ENCODE assay signal across 9 mouse cellular contexts in genomic region chr4:8238560-8239305, GRCm38 (mm10). TPM values are rescaled to one million over a fixed set of nuclear protein-coding genes. Genes with fewer than 3 reads are reported as not detected.
A peak's percentile ranks its signal among the peaks of the same experiment; 100 is the strongest.
DNase-seq lines count a peak whose midpoint lies in the region; ATAC-seq and TF ChIP-seq lines count a peak whose summit lies in the region.
"Had no signal": no experiment of that assay in that cellular context is flagged by ENCODE, and none has a peak within 500 bp of the region (broad histone marks: within the 10 kb centered on the region; RNA-seq: fewer than 3 reads in every experiment).

Gene Car8 (minus strand): TSS chr4:8239041.

- H3K9me3 ChIP-seq in embryonic facial prominence, embryonic 11.5 days (replicated peaks; ENCODE audit: control insufficient read depth, low read length) = no peaks in the 10 kb centered on the region
- no peaks in the 10 kb centered on the region for H3K9me3 ChIP-seq in heart, embryonic 13.5 days
- no peaks in the 10 kb centered on the region for H3K9me3 ChIP-seq in kidney, embryonic 15.5 days (replicated peaks)
- H3K9me3 ChIP-seq in liver, postnatal 0 days (ENCODE audit: low read length) = no peaks in the 10 kb centered on the region

- H3K27me3 ChIP-seq in embryonic facial prominence, embryonic 11.5 days (ENCODE audit: control insufficient read depth, insufficient read depth, low read length) = no peaks in the 10 kb centered on the region
- H3K27me3 ChIP-seq in heart, embryonic 13.5 days (replicated peaks) = 0 out of 2 replicates have a peak, but pooled peaks cover 3% of the 10 kb centered on the region
- H3K27me3 ChIP-seq in kidney, embryonic 15.5 days = peaks cover 5% of the 10 kb centered on the region; the same call in 1 of the 2 replicates
- H3K27me3 ChIP-seq in liver, postnatal 0 days (ENCODE audit: insufficient read depth, low read length) = no peaks in the 10 kb centered on the region

- no peaks in the 10 kb centered on the region for H3K4me1 ChIP-seq in embryonic facial prominence, embryonic 11.5 days (ENCODE audit: control insufficient read depth, insufficient read depth, low read length)
- peaks cover 4% of the 10 kb centered on the region for H3K4me1 ChIP-seq in heart, embryonic 13.5 days
- peaks cover 11% of the 10 kb centered on the region; the same call in 1 of the 2 replicates for H3K4me1 ChIP-seq in kidney, embryonic 15.5 days
- peaks cover 6% of the 10 kb centered on the region; the same call in 1 of the 2 replicates for H3K4me1 ChIP-seq in liver, postnatal 0 days (ENCODE audit: insufficient read depth)
- peaks cover 10% of the 10 kb centered on the region for H3K4me1 ChIP-seq in olfactory bulb, adult 2 months (ENCODE audit: control insufficient read depth, insufficient read depth, low read length)

- no peak within 1 kb of the TSS for H3K27ac ChIP-seq in embryonic facial prominence, embryonic 11.5 days (replicated peaks; ENCODE audit: low read depth, low read length)
- H3K27ac ChIP-seq in heart, embryonic 13.5 days (replicated peaks) = no peak within 1 kb of the TSS; the same call in 1 of the 2 replicates
- no peak within 1 kb of the TSS for H3K27ac ChIP-seq in kidney, embryonic 15.5 days
- peak within 1 kb of the TSS; percentile 76 for H3K27ac ChIP-seq in liver, postnatal 0 days (ENCODE audit: low read depth)
- no peak within 1 kb of the TSS for H3K27ac ChIP-seq in olfactory bulb, adult 2 months (ENCODE audit: insufficient read depth, low read depth, low read length)

- TF ChIP-seq POLR2A in olfactory bulb, adult 2 months (IDR thresholded peaks at IDR 0.05; ENCODE audit: insufficient read depth, low read depth, low read length) = no peak

- no peak for TF ChIP-seq CTCF in liver, postnatal 0 days (IDR thresholded peaks at IDR 0.05; ENCODE audit: low read depth)
- no peak for TF ChIP-seq CTCF in olfactory bulb, adult 2 months (IDR thresholded peaks at IDR 0.05; ENCODE audit: insufficient read depth, low read depth, low read length)

- H3K4me2 ChIP-seq in embryonic facial prominence, embryonic 11.5 days (ENCODE audit: low read depth, low read length) = peak within 1 kb of the TSS; percentile 100
- peak within 1 kb of the TSS; percentile 99 for H3K4me2 ChIP-seq in heart, embryonic 13.5 days
- peak within 1 kb of the TSS; percentile 100 for H3K4me2 ChIP-seq in kidney, embryonic 15.5 days
- H3K4me2 ChIP-seq in liver, postnatal 0 days (ENCODE audit: low read depth, low read length) = peak within 1 kb of the TSS; percentile 86

- peak within 1 kb of the TSS; percentile 59 for H3K4me3 ChIP-seq in embryonic facial prominence, embryonic 11.5 days (ENCODE audit: low read depth, low read length)
- H3K4me3 ChIP-seq in heart, embryonic 13.5 days = peak within 1 kb of the TSS; percentile 87
- H3K4me3 ChIP-seq in kidney, embryonic 15.5 days (replicated peaks) = peak within 1 kb of the TSS; percentile 75
- peak within 1 kb of the TSS; percentile 67 for H3K4me3 ChIP-seq in liver, postnatal 0 days (ENCODE audit: low read depth, low read length)
- peak within 1 kb of the TSS; percentile 86 for H3K4me3 ChIP-seq in olfactory bulb, adult 2 months (ENCODE audit: insufficient read depth, low read depth, low read length)

- peak; percentile 24 to 55 for DNase-seq in layer of hippocampus, postnatal 10 days (ENCODE audit: low spot score in 2 of 2)
- no peak for DNase-seq in layer of hippocampus, adult 9-11 months
- DNase-seq in embryonic facial prominence, embryonic 11.5 days (ENCODE audit: low spot score) = peak; percentile 80
- DNase-seq in liver, postnatal 0 days = peak; percentile 67
- no peak for DNase-seq in adipocyte (ENCODE audit: low spot score)

- 1% methylated on average over 49 of the region's 49 CpGs for WGBS in embryonic facial prominence, embryonic 11.5 days
- under 1% methylated on average over 49 of the region's 49 CpGs for WGBS in heart, embryonic 13.5 days
- WGBS in kidney, embryonic 15.5 days = under 1% methylated on average over 49 of the region's 49 CpGs
- WGBS in liver, postnatal 0 days (ENCODE audit: insufficient replicate concordance) = 1% methylated on average over 48 of the region's 49 CpGs
- under 1% methylated on average over 49 of the region's 49 CpGs for WGBS in olfactory bulb, adult 2 months

- peak within 1 kb of the TSS; percentile 67 for H3K9ac ChIP-seq in embryonic facial prominence, embryonic 11.5 days (replicated peaks; ENCODE audit: low read length)
- peak within 1 kb of the TSS; percentile 91 for H3K9ac ChIP-seq in heart, embryonic 13.5 days
- peak within 1 kb of the TSS; percentile 65 for H3K9ac ChIP-seq in kidney, embryonic 15.5 days
- H3K9ac ChIP-seq in liver, postnatal 0 days (replicated peaks) = peak within 1 kb of the TSS; percentile 75

- TF ChIP-seq EP300 in liver, postnatal 0 days (IDR thresholded peaks at IDR 0.05; ENCODE audit: low read depth) = no peak

- peak; percentile 91 for ATAC-seq in embryonic facial prominence, embryonic 11.5 days (replicated peaks; ENCODE audit: insufficient number of reproducible peaks, low FRiP score, low TSS enrichment, low read depth)
- ATAC-seq in heart, embryonic 13.5 days (ENCODE audit: extremely low read depth, insufficient number of reproducible peaks, low FRiP score, low TSS enrichment) = peak; percentile 78
- ATAC-seq in kidney, embryonic 15.5 days (replicated peaks; ENCODE audit: low FRiP score) = peak; percentile 93
- peak; percentile 84 for ATAC-seq in liver, postnatal 0 days
- ATAC-seq: Patski had no signal

- H3K36me3 ChIP-seq in embryonic facial prominence, embryonic 11.5 days (replicated peaks; ENCODE audit: control insufficient read depth, insufficient read depth, low read depth, low read length) = no peaks in the 10 kb centered on the region
- H3K36me3 ChIP-seq in heart, embryonic 13.5 days = no peaks in the 10 kb centered on the region
- no peaks in the 10 kb centered on the region for H3K36me3 ChIP-seq in kidney, embryonic 15.5 days
- H3K36me3 ChIP-seq in liver, postnatal 0 days (replicated peaks; ENCODE audit: insufficient read depth, low read length) = no peaks in the 10 kb centered on the region

RNA-seq across cellular contexts. Expression of gene Car8, which starts in this region (rescaled TPM):
- total RNA-seq in layer of hippocampus, postnatal 10 days (2021) = 10 to 100 TPM in 1 of 2 experiments, 1 to 10 TPM in 1; 9.7 to 10.2 TPM
- 2.6 and 3.0 TPM in 2 replicates for polyA plus RNA-seq in embryonic facial prominence, embryonic 11.5 days (2014; fragmentation: Nextera tagmentation; extraction: Ambion mirVana)
- 9.2 and 10.9 TPM in 2 replicates for polyA plus RNA-seq in heart, embryonic 13.5 days (2015; fragmentation: Nextera tagmentation; extraction: Ambion mirVana)
- 12.3 and 12.6 TPM in 2 replicates for polyA plus RNA-seq in kidney, embryonic 15.5 days (2015; fragmentation: Nextera tagmentation; extraction: Ambion mirVana)
- 8.6 and 10.3 TPM in 2 replicates for polyA plus RNA-seq in liver, postnatal 0 days (2015; fragmentation: Nextera tagmentation; extraction: Ambion mirVana)
- not detected in 2 replicates for polyA plus RNA-seq in olfactory bulb, adult 2 months (2012; ENCODE audit: insufficient read depth, insufficient read length, low replicate concordance, missing spikeins)
- polyA plus RNA-seq: Patski had no signal

Comparison
In these comparisons a context has a peak if more than half of its experiments do, and no peak if none do; other contexts are left out.
1. DNase-seq: peak in layer of hippocampus, postnatal 10 days (2 of 2), embryonic facial prominence, embryonic 11.5 days (single experiment) and liver, postnatal 0 days (single experiment); none in layer of hippocampus, adult 9-11 months (single experiment) and adipocyte (single experiment).
2. Peak in every context shown above with its lines, with median percentiles within 50 percentile points of each other: ATAC-seq, H3K4me2 ChIP-seq, H3K4me3 ChIP-seq and H3K9ac ChIP-seq.